Mouse (Mus musculus) limb, embryonic 14.5 days (tissue): ENCODE measurements at regions not wholly inside any gene's neighbourhood (a gene's known extent, or its start where the extent isn't known, plus 50 kb on each side); places are given as distances from the start of the nearest gene placed in this dataset.

Experiments
- ATAC-seq: fragments of 200-750 bp; cut with Nextera tagmentation; 2 replicates; pipeline ENCODE4 v1.8.0; 2017; ENCODE audit warnings: low read depth, moderate number of reproducible peaks, moderate TSS enrichment; ENCODE audit not compliant: low FRiP score
- DNase-seq: peaks from one replicate; pipeline ENCODE4 v3.0.0-alpha.2; 2015; ENCODE audit warnings: low spot score
- H3K27ac ChIP-seq: fragments of 300-500 bp; sonication (generic); replicated peaks from 2 replicates; pipeline ENCODE4 v1.5.1; 2014; ENCODE audit warnings: low read depth, mild to moderate bottlenecking, low read length, moderate library complexity, mixed read lengths
- H3K27me3 ChIP-seq: fragments of 300-500 bp; sonication (generic); 2 replicates; pipeline ENCODE4 v1.6.1; 2014; ENCODE audit warnings: low read length, mixed read lengths; ENCODE audit not compliant: control insufficient read depth, insufficient read depth
- H3K36me3 ChIP-seq: fragments of 300-500 bp; sonication (generic); 2 replicates; pipeline ENCODE4 v1.6.1; 2014; ENCODE audit warnings: mild to moderate bottlenecking, low read length, moderate library complexity, mixed read lengths; ENCODE audit not compliant: control insufficient read depth, insufficient read depth
- H3K4me1 ChIP-seq: fragments of 300-500 bp; sonication (generic); 2 replicates; pipeline ENCODE4 v1.6.1; 2014; ENCODE audit warnings: antibody characterized with exemption, low read length, mixed read lengths; ENCODE audit not compliant: control insufficient read depth, insufficient read depth
- H3K4me2 ChIP-seq: fragments of 300-500 bp; sonication (generic); replicated peaks from 2 replicates; pipeline ENCODE4 v1.6.1; 2014; ENCODE audit warnings: low read depth, mild to moderate bottlenecking, low read length, moderate library complexity; ENCODE audit not compliant: severe bottlenecking
- H3K4me3 ChIP-seq: fragments of 300-500 bp; sonication (generic); replicated peaks from 2 replicates; pipeline ENCODE4 v1.5.1; 2014; ENCODE audit warnings: low read length
- H3K9ac ChIP-seq: fragments of 300-500 bp; sonication (generic); 2 replicates; pipeline ENCODE4 v1.6.1; 2014; ENCODE audit warnings: mild to moderate bottlenecking, low read depth, low read length, moderate library complexity; ENCODE audit not compliant: severe bottlenecking
- H3K9me3 ChIP-seq: fragments of 300-500 bp; sonication (generic); 2 replicates; pipeline ENCODE4 v1.6.1; 2016; ENCODE audit warnings: low read length; ENCODE audit not compliant: control insufficient read depth
- POLR2A ChIP-seq: fragments of 200-500 bp; IDR thresholded peaks from 2 replicates; pipeline ENCODE4 v1.8.0; 2012; ENCODE audit warnings: inconsistent platforms, mild to moderate bottlenecking, moderate library complexity, borderline replicate concordance; ENCODE audit not compliant: insufficient read depth, insufficient read length; ENCODE audit errors: extremely low read depth
- WGBS: fragments of 180-500 bp; shearing (Covaris S2); extraction: QIAGEN DNeasy Blood & Tissue Kit; methylation state at CpG from one replicate; pipeline ENCODE4 v1.1.7; 2014; 5-methylcytosine and 5-hydroxymethylcytosine counted together

DNA sequence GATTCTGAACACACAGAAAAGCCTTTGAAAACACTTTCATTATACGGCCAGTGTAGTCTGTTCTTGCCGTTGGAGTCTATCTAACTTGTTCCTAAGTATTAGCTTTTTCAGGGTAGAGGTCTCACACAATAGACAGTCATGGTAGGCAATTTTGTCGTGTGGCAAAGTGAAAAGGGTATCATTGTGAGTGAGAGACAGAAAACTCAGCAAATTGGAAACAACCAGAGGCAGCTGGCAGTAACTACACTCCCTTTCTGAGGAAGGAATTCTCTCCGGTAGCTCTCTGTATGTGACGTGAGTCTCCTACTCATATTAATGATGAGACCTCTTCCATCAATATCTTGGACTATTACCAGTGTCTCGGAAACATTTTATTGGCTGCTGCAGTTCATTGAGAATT, 413.8 kb upstream of the Hnrnpa3 start:
- Histone ChIP-seq H3K4me1 (0 out of 2 replicates have a peak, but pooled peaks cover 6% of the 10 kb centered on the region), H3K36me3 (no peaks in the 10 kb centered on the region), H3K27ac (no peak overlapping the region), H3K9me3 (no peaks in the 10 kb centered on the region), H3K4me3 (no peak overlapping the region), H3K27me3 (0 out of 2 replicates have a peak, but pooled peaks cover 4% of the 10 kb centered on the region), H3K9ac (no peak overlapping the region), H3K4me2 (no peak overlapping the region)
- ATAC-seq: no peak
- no peak for TF ChIP-seq POLR2A
- DNase-seq: no peak
- WGBS: 80% methylated on average over 6 of the region's 6 CpGs

DNA sequence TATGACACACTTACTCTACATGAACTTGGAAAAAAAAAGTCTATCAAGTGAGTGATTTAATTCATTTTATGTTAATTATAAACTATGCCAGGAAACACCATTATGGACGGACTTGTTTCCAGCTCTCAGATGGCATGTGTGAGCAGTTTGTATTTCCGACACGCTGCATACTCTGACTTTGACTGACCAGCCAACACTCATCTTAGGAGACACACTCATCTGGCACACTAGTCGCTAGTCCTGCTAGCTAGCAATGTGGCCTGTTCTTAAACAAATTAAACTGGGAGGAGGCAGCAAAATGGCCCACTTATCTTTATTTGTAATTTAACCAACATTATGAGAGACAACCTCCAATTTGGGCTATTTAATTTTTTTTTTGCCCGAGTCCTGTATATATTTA, 413.4 kb upstream of the Hnrnpa3 start:
- H3K4me2 ChIP-seq: no peak overlapping the region
- TF ChIP-seq POLR2A: no peak
- 66% methylated on average over 5 of the region's 5 CpGs for WGBS
- H3K4me1 ChIP-seq: 0 out of 2 replicates have a peak, but pooled peaks cover 6% of the 10 kb centered on the region
- no peaks in the 10 kb centered on the region for H3K9me3 ChIP-seq
- H3K4me3 ChIP-seq: no peak overlapping the region
- 0 out of 2 replicates have a peak, but pooled peaks cover 4% of the 10 kb centered on the region for H3K27me3 ChIP-seq
- ATAC-seq: no peak
- no peak overlapping the region for H3K27ac ChIP-seq
- H3K36me3 ChIP-seq: no peaks in the 10 kb centered on the region
- DNase-seq: no peak
- H3K9ac ChIP-seq: no peak overlapping the region

DNA sequence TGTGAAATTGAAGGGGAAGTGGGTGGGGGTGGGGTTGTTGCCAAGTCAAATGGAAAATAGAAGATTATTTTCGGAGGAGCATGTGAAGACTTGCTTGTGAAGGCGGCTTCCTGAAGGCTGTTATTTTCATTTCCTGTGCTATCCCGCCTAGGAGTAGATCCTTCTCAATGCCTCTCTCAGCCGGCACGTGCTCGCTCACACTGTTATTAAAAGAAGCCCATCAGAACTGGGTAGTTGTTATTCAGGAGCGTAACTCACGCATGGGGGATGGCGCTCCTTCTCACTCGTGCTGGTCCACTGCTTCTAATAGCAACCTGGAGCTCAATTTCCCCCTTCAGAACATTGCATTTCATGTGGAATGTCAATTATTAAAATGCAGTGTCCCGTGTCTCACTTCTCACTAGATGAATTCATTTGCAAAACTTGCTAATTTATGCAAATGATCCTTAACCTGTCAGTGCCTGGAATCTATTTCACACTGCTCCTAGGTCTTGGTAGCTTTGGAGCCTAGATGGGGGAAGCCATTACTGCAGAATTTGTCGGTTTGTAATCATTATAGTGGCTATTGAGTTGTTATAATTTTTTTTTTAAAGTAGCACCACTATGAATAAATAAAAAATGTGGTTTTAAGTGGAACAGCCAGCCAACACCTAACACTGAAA, 412.8 kb upstream of the Hnrnpa3 start:
- H3K27me3 ChIP-seq: 0 out of 2 replicates have a peak, but pooled peaks cover 4% of the 10 kb centered on the region
- 38% methylated on average over 12 of the region's 12 CpGs for WGBS
- H3K9ac ChIP-seq: no peak overlapping the region
- TF ChIP-seq POLR2A: no peak
- H3K9me3 ChIP-seq: no peaks in the 10 kb centered on the region
- ATAC-seq (no peak), DNase-seq (no peak)
- H3K27ac ChIP-seq: no peak overlapping the region
- H3K4me1 ChIP-seq: 0 out of 2 replicates have a peak, but pooled peaks cover 6% of the 10 kb centered on the region
- no peak overlapping the region for H3K4me2 ChIP-seq
- no peak overlapping the region for H3K4me3 ChIP-seq
- H3K36me3 ChIP-seq: no peaks in the 10 kb centered on the region

DNA sequence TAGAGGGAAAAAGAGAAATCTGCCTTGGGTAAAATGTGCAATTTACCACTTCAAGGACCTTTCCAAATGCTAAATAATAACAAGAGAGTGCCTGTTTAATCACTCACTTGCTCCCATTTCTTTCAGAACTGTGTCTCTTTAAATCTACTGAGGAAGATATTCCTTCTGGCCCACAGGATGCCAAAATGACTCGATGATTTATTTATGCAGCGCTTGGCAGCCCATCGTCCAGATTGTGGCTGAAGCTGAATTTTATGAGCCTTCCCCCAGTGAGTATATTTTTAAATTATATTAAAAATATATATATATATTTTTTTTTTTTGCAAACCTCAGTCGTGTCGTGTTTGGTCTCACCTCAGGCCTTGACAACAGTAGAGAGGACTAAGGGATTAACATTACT, 410.8 kb upstream of the Hnrnpa3 start:
- 0 out of 2 replicates have a peak, but pooled peaks cover 4% of the 10 kb centered on the region for H3K27me3 ChIP-seq
- 0 out of 2 replicates have a peak, but pooled peaks cover 6% of the 10 kb centered on the region for H3K4me1 ChIP-seq
- WGBS: 42% methylated on average over 5 of the region's 5 CpGs
- H3K9ac ChIP-seq: no peak overlapping the region
- ATAC-seq (no peak), DNase-seq (no peak)
- no peaks in the 10 kb centered on the region for H3K9me3 ChIP-seq
- H3K27ac ChIP-seq: no peak overlapping the region
- no peak for TF ChIP-seq POLR2A
- H3K36me3 ChIP-seq: no peaks in the 10 kb centered on the region
- no peak overlapping the region for H3K4me3 ChIP-seq
- H3K4me2 ChIP-seq: no peak overlapping the region

DNA sequence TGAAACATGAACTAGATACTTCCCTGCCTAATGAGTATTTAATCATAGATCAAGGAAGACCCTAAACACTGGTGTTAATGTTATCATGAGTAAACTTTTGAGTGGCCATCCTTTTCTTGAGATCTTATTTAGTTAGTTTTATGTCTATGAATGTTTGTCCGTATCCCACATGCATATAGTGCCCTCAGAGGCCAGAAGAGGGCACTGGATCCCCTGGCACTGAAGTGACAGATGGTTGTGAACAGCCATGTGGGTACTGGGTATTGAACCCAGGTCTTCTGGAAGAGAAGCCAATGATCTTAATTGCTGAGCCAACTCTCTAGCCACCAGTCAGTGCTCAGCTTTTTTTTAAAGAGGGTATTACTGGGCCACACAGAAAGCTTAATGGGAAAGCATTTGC, 408.6 kb upstream of the Hnrnpa3 start:
- WGBS: 88% methylated on average over 1 of the region's 1 CpGs
- H3K4me2 ChIP-seq: no peak overlapping the region
- no peak overlapping the region for H3K27ac ChIP-seq
- no peak overlapping the region for H3K9ac ChIP-seq
- H3K4me3 ChIP-seq: no peak overlapping the region
- H3K36me3 ChIP-seq: no peaks in the 10 kb centered on the region
- H3K9me3 ChIP-seq: no peaks in the 10 kb centered on the region
- 0 out of 2 replicates have a peak, but pooled peaks cover 6% of the 10 kb centered on the region for H3K4me1 ChIP-seq
- H3K27me3 ChIP-seq: peaks cover 4% of the 10 kb centered on the region; the same call in 1 of the 2 replicates
- DNase-seq: no peak
- no peak for ATAC-seq
- no peak for TF ChIP-seq POLR2A
